Mouse (Mus musculus) megakaryocyte, embryonic 14.5 days (primary cell): ENCODE measurements around the gene Pcsk7.

Source experiments
- FLI1 ChIP-seq: IDR thresholded peaks from 2 replicates; pipeline ENCODE4 v1.6.1; 2012; ENCODE audit warnings: low read length, inconsistent platforms, mixed read lengths
- GATA1 ChIP-seq: IDR thresholded peaks from 3 replicates; pipeline ENCODE4 v1.6.1; 2012; ENCODE audit warnings: mixed read lengths, low read length, inconsistent platforms, borderline replicate concordance

GRCm38 (mm10) chr9:45893681-45894080 lies 12.6 kb upstream of the Pcsk7 start:
- TF ChIP-seq GATA1 = no peak
- no peak for TF ChIP-seq FLI1
